Mouse (Mus musculus): ENCODE data around the gene Olfr286.

Olfr286 gene

DNA sequence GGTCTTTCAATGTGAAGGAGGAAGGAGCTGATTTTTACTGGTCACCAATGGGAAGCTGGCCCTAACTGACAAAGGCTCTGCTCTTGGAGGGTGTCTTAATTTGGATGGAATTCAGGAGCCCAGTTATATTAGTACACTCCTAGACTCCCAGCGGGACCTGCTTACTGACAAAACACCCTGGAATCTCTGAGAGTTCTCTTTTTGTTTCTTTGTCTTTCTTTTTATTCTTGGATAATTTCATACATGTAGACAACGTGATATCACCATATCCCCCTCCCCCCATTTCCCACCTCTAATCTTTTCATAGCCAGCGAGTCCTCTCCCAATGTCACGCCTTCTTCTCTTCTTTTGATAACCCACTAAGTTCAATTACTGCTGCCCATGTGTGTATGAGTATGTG lies at the start of gene Olfr286:
Gene Olfr286, minus strand, starts transcription at position 101 of the 400 bp plus-strand sequence.
- DNase-seq (ENCODE audit: low spot score) = no peak

DNA sequence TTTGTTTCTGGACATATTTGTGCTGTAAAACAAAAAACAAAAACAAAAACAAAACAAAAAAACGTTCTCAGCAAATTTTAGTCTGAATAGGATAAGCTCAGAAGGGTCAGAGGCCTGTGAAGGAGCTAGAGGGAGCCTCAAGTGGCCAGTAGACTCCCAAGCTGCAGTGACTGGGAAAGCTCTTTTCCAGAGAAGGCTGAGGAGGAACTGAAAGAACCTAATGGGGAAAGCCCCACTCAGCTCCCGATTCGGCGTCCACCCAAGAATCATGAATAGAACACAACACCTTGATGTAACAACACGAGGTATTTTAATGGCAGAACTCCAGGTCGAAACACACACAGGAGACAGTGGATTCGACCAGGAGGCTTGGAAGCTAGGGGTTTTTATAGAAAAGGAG lies 23.5 kb upstream of the Olfr286 start:
- no peak for DNase-seq (ENCODE audit: low spot score)

DNA sequence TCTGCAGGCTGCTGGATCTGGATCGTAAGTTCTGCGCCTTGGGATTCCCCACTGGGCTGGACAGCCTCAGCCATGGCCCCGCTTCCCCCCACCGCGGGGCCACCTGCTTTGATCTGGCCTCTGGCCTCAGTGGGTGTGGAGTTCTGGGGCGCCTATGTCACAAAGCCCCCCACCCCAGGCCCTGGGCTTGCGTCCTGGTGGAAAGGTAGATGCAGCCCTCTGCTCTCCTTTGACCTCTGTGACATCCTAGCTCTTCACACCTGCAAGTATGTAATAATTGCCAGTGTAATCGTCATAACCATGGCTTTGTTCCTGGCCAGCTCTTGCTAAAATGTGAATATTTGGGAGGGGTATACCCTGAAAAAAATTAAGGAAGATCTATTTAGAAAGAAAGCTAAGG lies 22.9 kb upstream of the Olfr286 start, which contains the start of gene H1fnt:
Gene H1fnt, minus strand, starts transcription at position 101 of the 400 bp plus-strand sequence.
- no peak for DNase-seq (ENCODE audit: low spot score)

GRCm38 (mm10) chr15:98256271-98256670 lies 22.0 kb upstream of the Olfr286 start:
- no peak for DNase-seq (ENCODE audit: low spot score)

GRCm38 (mm10) chr15:98235442-98235841 lies 1.2 kb upstream of the Olfr286 start:
- no peak for DNase-seq (ENCODE audit: low spot score)

- DNase-seq (ENCODE audit: low spot score) = no peak
These were observed 8.2 kb downstream of the Olfr286 start for GRCm38 (mm10) chr15:98226096-98226495.

DNA sequence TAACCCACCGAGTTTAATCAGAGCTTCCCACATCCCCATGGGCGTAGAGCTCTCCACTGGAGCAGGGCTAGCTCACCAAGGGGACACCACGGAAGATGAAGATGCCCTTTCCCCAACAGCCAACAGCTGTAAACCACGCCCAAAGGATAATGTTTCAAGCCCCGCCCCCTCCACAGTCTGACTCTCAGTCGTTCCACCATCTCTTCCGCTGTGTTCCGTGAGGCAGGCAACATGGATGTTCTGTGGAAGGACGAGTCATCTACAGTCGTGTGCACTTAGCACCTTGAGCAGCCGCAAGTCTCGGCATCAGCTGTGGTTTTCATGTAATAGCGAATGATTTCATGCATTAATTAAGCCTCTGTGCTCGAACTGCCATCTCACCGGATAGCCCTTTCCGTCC lies 8.6 kb downstream of the Olfr286 start:
- DNase-seq (ENCODE audit: low spot score) = no peak

DNA sequence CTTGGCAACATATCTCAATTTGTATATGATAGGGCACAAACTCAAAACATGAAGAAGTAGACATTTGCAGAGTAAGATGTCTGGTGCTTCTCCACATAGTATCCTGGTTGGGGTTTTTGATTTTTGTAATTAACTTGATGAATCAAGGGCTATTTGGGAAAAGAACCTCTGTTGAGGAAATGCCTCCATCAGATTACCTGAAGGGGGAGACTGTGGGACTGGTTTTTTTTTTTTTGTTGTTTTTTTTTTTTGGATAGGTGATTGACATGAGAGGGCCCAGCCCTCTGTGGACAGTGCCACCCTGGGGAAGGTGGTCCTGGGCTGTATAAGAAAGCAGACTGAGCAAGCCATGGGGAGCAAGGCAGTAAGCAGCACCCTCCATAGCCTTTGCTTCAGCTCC lies 11.9 kb downstream of the Olfr286 start:
- no peak for DNase-seq (ENCODE audit: low spot score)

DNA sequence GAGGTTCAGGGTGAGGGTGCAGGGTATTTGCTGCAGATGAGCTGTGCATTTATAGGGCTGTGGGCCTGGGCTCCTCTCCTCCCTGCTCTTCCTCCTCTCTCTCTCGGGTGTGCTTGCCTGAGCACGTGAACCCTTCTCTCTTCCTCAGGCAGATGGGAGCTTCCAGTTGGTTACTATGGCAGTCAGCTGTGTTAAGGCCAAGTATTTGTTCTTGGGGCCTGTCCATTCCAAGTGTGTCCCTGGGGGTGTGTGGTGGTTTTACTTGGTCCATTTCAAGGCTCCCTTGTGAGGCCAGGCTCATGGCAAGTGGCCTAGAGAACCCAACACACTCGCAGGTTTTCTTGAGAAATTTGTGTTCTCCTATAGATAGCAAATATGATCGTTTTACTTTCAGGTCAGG lies 13.4 kb downstream of the Olfr286 start, which contains the start of the genes Gm44579 and Olfr287:
Gene Gm44579, minus strand, starts transcription at position 101 of the 400 bp plus-strand sequence.
Gene Olfr287, minus strand, starts transcription at position 180 of the 400 bp plus-strand sequence.
- no peak for DNase-seq (ENCODE audit: low spot score)

GRCm38 (mm10) chr15:98214130-98214529 lies 20.1 kb downstream of the Olfr286 start:
- DNase-seq (ENCODE audit: low spot score) = no peak

DNA sequence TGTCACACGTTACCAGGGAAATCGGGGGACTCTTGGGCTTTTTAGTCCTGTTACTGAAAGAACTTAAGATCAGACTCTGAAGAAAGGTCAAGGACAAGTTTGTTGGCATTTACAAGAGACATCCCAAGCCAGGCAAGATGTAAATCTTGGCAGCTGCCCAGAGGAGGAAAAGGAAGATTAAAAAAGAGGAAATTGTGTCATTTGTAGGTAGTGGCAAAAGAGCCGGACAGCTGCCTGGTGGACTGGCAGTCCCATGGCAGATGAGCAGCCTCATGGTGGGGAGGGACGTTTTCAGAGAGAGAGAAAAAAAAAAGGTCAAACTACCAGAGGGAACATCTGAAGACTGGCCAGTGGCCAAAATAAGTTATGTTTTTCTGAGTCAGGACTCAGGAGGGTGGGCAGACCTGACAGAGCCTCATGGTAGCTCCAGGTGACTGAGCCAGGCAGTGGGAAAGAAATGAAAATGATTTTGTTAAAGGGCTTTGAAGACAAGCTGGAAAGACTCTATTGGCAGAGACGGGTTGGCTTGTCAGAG lies 20.8 kb downstream of the Olfr286 start:
- DNase-seq (ENCODE audit: low spot score) = no peak

- DNase-seq (ENCODE audit: low spot score) = no peak
These were observed 24.6 kb downstream of the Olfr286 start for GRCm38 (mm10) chr15:98209676-98210075.

- no peak for DNase-seq (ENCODE audit: low spot score)
These were observed 38.8 kb downstream of the Olfr286 start, which contains the start of gene Olfr288 for GRCm38 (mm10) chr15:98195442-98195841. Gene Olfr288 (minus strand): TSS chr15:98195542.

- DNase-seq (ENCODE audit: low spot score) = no peak
These were observed 49.8 kb downstream of the Olfr286 start for GRCm38 (mm10) chr15:98184456-98184855.

- DNase-seq (ENCODE audit: low spot score) = no peak
These were observed 52.2 kb downstream of the Olfr286 start for GRCm38 (mm10) chr15:98181856-98182570.

DNA sequence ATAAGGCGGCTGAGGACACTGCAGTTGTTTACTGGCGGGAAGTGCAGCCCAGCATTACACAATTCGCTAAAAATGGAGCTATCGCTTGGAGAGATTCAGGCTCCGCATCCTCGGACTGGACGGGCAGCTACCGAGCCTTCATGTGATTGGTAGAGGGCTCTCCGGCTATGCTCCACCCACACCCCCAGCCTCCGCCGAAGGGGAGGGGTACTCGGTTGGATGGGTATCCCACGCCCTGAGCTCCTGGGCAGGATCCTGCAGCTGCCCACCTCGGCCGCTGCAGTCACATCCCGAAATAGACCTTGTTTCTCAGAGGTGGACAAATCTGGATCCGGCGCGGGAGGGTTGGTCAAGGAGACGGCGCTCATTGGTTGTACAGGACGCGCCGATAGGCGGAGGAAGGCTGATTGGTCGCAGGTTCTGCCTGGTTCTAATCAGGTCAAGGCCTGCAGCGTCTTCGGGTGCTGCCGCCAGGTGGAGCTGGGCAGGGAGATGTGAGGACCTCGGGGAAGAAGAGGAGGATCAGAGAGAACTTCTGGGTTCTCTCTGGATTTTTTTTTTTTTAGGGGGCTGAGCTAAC lies 53.0 kb downstream of the Olfr286 start:
- DNase-seq (ENCODE audit: low spot score) = peak; percentile 61

DNA sequence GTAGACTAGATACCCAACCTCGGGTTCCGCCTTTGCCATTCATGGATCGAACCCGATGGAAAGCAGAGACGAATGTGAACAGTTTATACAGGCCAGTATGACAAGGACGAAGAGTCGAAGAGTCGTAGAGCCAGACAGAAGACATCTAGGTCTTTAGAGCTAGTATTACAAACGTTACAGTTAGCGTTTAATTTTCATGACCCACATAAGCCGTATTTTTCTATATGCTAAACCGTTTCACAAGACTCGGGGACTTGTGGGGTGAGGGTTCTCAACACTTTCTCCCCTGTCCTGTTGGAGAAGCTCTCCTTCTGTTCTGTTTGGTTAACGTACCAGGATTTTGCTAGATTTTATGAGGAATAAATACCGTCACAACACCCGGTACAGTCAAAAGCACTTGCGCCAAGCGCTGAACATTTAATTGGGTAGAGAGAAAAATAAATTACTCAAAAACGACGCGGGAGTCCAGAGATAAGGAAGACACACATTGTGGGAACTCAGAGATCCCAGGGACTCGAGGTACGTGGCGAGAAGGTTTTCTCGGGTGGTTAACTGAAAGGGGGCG lies 53.6 kb downstream of the Olfr286 start:
- DNase-seq (ENCODE audit: low spot score) = no peak

DNA sequence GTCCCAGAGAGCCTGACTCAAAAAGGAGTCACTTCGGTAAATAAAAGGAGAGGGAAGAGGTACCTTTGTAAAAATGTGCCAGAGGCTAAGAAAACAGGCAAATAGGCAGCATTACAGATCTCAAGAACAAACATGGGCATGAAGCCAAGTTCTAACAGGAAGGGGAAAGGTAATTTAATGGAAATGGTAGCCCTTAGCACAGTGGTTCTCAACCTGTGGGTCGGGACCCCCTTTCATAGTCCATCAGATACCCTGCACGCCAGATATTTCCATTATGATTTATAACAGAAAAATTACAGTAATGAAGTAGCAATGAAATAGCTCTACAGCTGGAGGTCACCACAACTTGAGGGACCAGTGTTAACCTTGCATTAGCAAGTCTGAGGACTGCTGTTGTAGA lies 56.9 kb downstream of the Olfr286 start:
- no peak for DNase-seq (ENCODE audit: low spot score)

Data from T-cell, adult 2 months (primary cell).